10 mouse cellular contexts compared by ENCODE assay signal in genomic region chr5:124073682-124074081, GRCm38 (mm10). TPM values are rescaled to one million over a fixed set of nuclear protein-coding genes. Genes with fewer than 3 reads are reported as not detected.
DNase-seq lines count a peak whose midpoint lies in the region; ATAC-seq and TF ChIP-seq lines count a peak whose summit lies in the region.
"Had no signal": no experiment of that assay in that cellular context is flagged by ENCODE, and none has a peak within 500 bp of the region (broad histone marks: within the 10 kb centered on the region; RNA-seq: fewer than 3 reads in every experiment).

No protein-coding gene starts in this region.

- no peak overlapping the region for H3K27ac ChIP-seq in heart, embryonic 12.5 days (ENCODE audit: poor library complexity, severe bottlenecking)
- no peak overlapping the region; the same call in 1 of the 2 replicates for H3K27ac ChIP-seq in heart, adult 2 months
- peak overlapping the region; percentile 51; the same call in 1 of the 2 replicates for H3K27ac ChIP-seq in embryonic facial prominence, embryonic 10.5 days (replicated peaks)

- no peak for TF ChIP-seq EP300 in heart, adult 2 months (IDR thresholded peaks at IDR 0.05; ENCODE audit: insufficient read depth, low read depth, low read length)

- no peaks in the 10 kb centered on the region for H3K9me3 ChIP-seq in heart, embryonic 12.5 days (replicated peaks)
- H3K9me3 ChIP-seq in embryonic facial prominence, embryonic 10.5 days: no peaks in the 10 kb centered on the region

- no peaks in the 10 kb centered on the region for H3K36me3 ChIP-seq in heart, embryonic 12.5 days
- H3K36me3 ChIP-seq in heart, adult 2 months (ENCODE audit: control insufficient read depth, insufficient read depth, low read length): no peaks in the 10 kb centered on the region
- H3K36me3 ChIP-seq in embryonic facial prominence, embryonic 10.5 days (replicated peaks): no peaks in the 10 kb centered on the region

- DNase-seq in heart, adult 2 months: no peak
- peak; percentile 56 for DNase-seq in left cerebral cortex, postnatal 4 days
- no peak for DNase-seq in left cerebral cortex, postnatal 25 days (ENCODE audit: low spot score in 2 of 2)
- peak; percentile 60 for DNase-seq in embryonic facial prominence, embryonic 10.5 days (ENCODE audit: low spot score)
- peak; percentile 43 for DNase-seq in mesoderm, embryonic 11.5 days (ENCODE audit: low read depth, low spot score)
- no peak for DNase-seq in cerebellum, adult 18-20 months
- DNase-seq in cerebellum, postnatal 36 days: no peak
- DNase-seq: lung, postnatal 36 days; right cerebral cortex, adult 18-20 months had no signal

- no peak overlapping the region for H3K4me3 ChIP-seq in heart, embryonic 12.5 days
- H3K4me3 ChIP-seq in heart, adult 2 months: no peak overlapping the region
- H3K4me3 ChIP-seq in embryonic facial prominence, embryonic 10.5 days: no peak overlapping the region

- TF ChIP-seq POLR2A in heart, adult 2 months (IDR thresholded peaks at IDR 0.05; ENCODE audit: insufficient read depth, low read depth, low read length): no peak

- no peaks in the 10 kb centered on the region for H3K27me3 ChIP-seq in heart, embryonic 12.5 days (replicated peaks)
- no peaks in the 10 kb centered on the region for H3K27me3 ChIP-seq in heart, adult 2 months (ENCODE audit: control insufficient read depth, insufficient read depth, low read length)
- H3K27me3 ChIP-seq in embryonic facial prominence, embryonic 10.5 days (replicated peaks; ENCODE audit: low read depth, poor library complexity, severe bottlenecking): no peaks in the 10 kb centered on the region

- no peak overlapping the region for H3K4me2 ChIP-seq in heart, embryonic 12.5 days

- H3K4me1 ChIP-seq in heart, embryonic 12.5 days (replicated peaks): peaks cover 33% of the 10 kb centered on the region
- H3K4me1 ChIP-seq in heart, adult 2 months (ENCODE audit: control insufficient read depth, insufficient read depth, low read length): peaks cover 4% of the 10 kb centered on the region
- peaks cover 57% of the 10 kb centered on the region for H3K4me1 ChIP-seq in embryonic facial prominence, embryonic 10.5 days

- H3K9ac ChIP-seq in heart, embryonic 12.5 days: 0 out of 2 replicates have a peak overlapping the region, but pooled peaks have one; percentile 43
- no peak overlapping the region for H3K9ac ChIP-seq in heart, adult 2 months (ENCODE audit: low read depth, low read length)

- intact Hi-C loops in heart, adult 2 months (cut with DNase I): no loop called here
- intact Hi-C loops in left cerebral cortex, postnatal 4 days (cut with DNase I): no loop called here
- intact Hi-C loops in left cerebral cortex, postnatal 25 days (cut with DNase I): no loop called here

- WGBS in heart, embryonic 12.5 days: 48% methylated on average over 9 of the region's 9 CpGs
- 65% methylated on average over 9 of the region's 9 CpGs for WGBS in heart, adult 2 months
- 41% methylated on average over 9 of the region's 9 CpGs for WGBS in embryonic facial prominence, embryonic 10.5 days

- no peak for ATAC-seq in heart, embryonic 12.5 days (ENCODE audit: insufficient number of reproducible peaks, low FRiP score)

- H3K79me2 ChIP-seq in heart, adult 2 months (replicated peaks; ENCODE audit: control insufficient read depth, insufficient read depth, low read length): no peaks in the 10 kb centered on the region

- no peak for TF ChIP-seq CTCF in heart, adult 2 months (IDR thresholded peaks at IDR 0.05)

RNA-seq across cellular contexts. Expression of gene Abcb9, which starts 21.9 kb away (rescaled TPM):
- polyA plus RNA-seq in heart, embryonic 12.5 days (2016; fragmentation: Nextera tagmentation; extraction: Ambion mirVana): 1.6 and 1.7 TPM in 2 replicates
- 1 to 10 TPM; 8.9 to 9.9 TPM for total RNA-seq in heart, adult 2 months (2021)
- 7.8 and 10.1 TPM in 2 replicates for polyA plus RNA-seq in heart, adult 2 months (2012; rRNA removed)
- total RNA-seq in left cerebral cortex, postnatal 4 days (2021): 10 to 100 TPM; 26.5 to 28.8 TPM
- 10 to 100 TPM; 54.8 to 62.4 TPM for total RNA-seq in left cerebral cortex, postnatal 25 days (2021)
- polyA plus RNA-seq in embryonic facial prominence, embryonic 10.5 days (2016; fragmentation: Nextera tagmentation; extraction: Ambion mirVana): 0.34 and 0.76 TPM in 2 replicates

RNA-seq across cellular contexts. Expression of gene Ogfod2, which starts 38.4 kb away (rescaled TPM):
- polyA plus RNA-seq in heart, embryonic 12.5 days (2016; fragmentation: Nextera tagmentation; extraction: Ambion mirVana): 16.1 and 17.0 TPM in 2 replicates
- total RNA-seq in heart, adult 2 months (2021): 10 to 100 TPM; 14.6 to 16.4 TPM
- polyA plus RNA-seq in heart, adult 2 months (2012; rRNA removed): 25.5 and 30.0 TPM in 2 replicates
- total RNA-seq in left cerebral cortex, postnatal 4 days (2021): 10 to 100 TPM; 32.5 to 34.1 TPM
- total RNA-seq in left cerebral cortex, postnatal 25 days (2021): 10 to 100 TPM; 36.6 to 38.6 TPM
- polyA plus RNA-seq in embryonic facial prominence, embryonic 10.5 days (2016; fragmentation: Nextera tagmentation; extraction: Ambion mirVana): 16.0 and 16.3 TPM in 2 replicates

RNA-seq across cellular contexts. Expression of gene Vps37b, which starts 41.6 kb away (rescaled TPM):
- 61.9 and 64.4 TPM in 2 replicates for polyA plus RNA-seq in heart, embryonic 12.5 days (2016; fragmentation: Nextera tagmentation; extraction: Ambion mirVana)
- 10 to 100 TPM; 16.0 to 16.7 TPM for total RNA-seq in heart, adult 2 months (2021)
- polyA plus RNA-seq in heart, adult 2 months (2012; rRNA removed): 22.7 and 29.4 TPM in 2 replicates
- 10 to 100 TPM; 46.2 to 49.9 TPM for total RNA-seq in left cerebral cortex, postnatal 4 days (2021)
- total RNA-seq in left cerebral cortex, postnatal 25 days (2021): 10 to 100 TPM; 46.7 to 50.6 TPM
- 43.8 and 47.6 TPM in 2 replicates for polyA plus RNA-seq in embryonic facial prominence, embryonic 10.5 days (2016; fragmentation: Nextera tagmentation; extraction: Ambion mirVana)

RNA-seq across cellular contexts. Expression of gene Arl6ip4, which starts 42.2 kb away (rescaled TPM):
- 69.7 and 78.8 TPM in 2 replicates for polyA plus RNA-seq in heart, embryonic 12.5 days (2016; fragmentation: Nextera tagmentation; extraction: Ambion mirVana)
- total RNA-seq in heart, adult 2 months (2021): 10 to 100 TPM; 34.2 to 41.5 TPM
- polyA plus RNA-seq in heart, adult 2 months (2012; rRNA removed): 16.9 and 17.5 TPM in 2 replicates
- 10 to 100 TPM; 58.1 to 59.9 TPM for total RNA-seq in left cerebral cortex, postnatal 4 days (2021)
- 10 to 100 TPM; 45.9 to 57.4 TPM for total RNA-seq in left cerebral cortex, postnatal 25 days (2021)
- 134 and 137 TPM in 2 replicates for polyA plus RNA-seq in embryonic facial prominence, embryonic 10.5 days (2016; fragmentation: Nextera tagmentation; extraction: Ambion mirVana)

Comparison
In these comparisons a context has a peak if more than half of its experiments do, and no peak if none do; other contexts are left out.
1. DNase-seq: peak in left cerebral cortex, postnatal 4 days (single experiment), embryonic facial prominence, embryonic 10.5 days (single experiment) and mesoderm, embryonic 11.5 days (single experiment); none in heart, adult 2 months (0 of 2), left cerebral cortex, postnatal 25 days (0 of 2), cerebellum, adult 18-20 months (0 of 2) and cerebellum, postnatal 36 days (0 of 2).